Mouse (Mus musculus): Measurements from ENCODE around the gene Ankrd55. TPM values are rescaled to one million over a fixed set of nuclear protein-coding genes. Genes with fewer than 3 reads are reported as not detected.

Ankrd55 gene
- polyA plus RNA-seq, 1 experiment, result not detected

- peaks cover 2% of the 10 kb centered on the region; the same call in 1 of the 2 replicates for H3K27me3 ChIP-seq (ENCODE audit: control insufficient read depth)
- no peaks in the 10 kb centered on the region for H3K9me3 ChIP-seq (ENCODE audit: control insufficient read depth, low read length)
- TF ChIP-seq TAL1 (IDR thresholded peaks at IDR 0.05; ENCODE audit: low read length) (no peak), GATA1 (IDR thresholded peaks at IDR 0.05; ENCODE audit: low read length) (no peak)
- no peaks in the 10 kb centered on the region for H3K36me3 ChIP-seq (ENCODE audit: control insufficient read depth)
- H3K4me3 ChIP-seq (replicated peaks), result no peak overlapping the region
- peaks cover 2% of the 10 kb centered on the region for H3K4me1 ChIP-seq (ENCODE audit: control insufficient read depth)
Observed at GRCm38 (mm10) chr13:112258478-112258877, 29.8 kb upstream of the Ankrd55 start.

GRCm38 (mm10) chr13:112259398-112259797 is 28.9 kb upstream of the Ankrd55 start:
- Histone ChIP-seq H3K9me3 (ENCODE audit: control insufficient read depth, low read length) (no peaks in the 10 kb centered on the region), H3K4me1 (ENCODE audit: control insufficient read depth) (peaks cover 2% of the 10 kb centered on the region), H3K4me3 (replicated peaks) (no peak overlapping the region), H3K36me3 (ENCODE audit: control insufficient read depth) (no peaks in the 10 kb centered on the region), H3K27me3 (ENCODE audit: control insufficient read depth) (peaks cover 2% of the 10 kb centered on the region; the same call in 1 of the 2 replicates)
- TF ChIP-seq TAL1 (IDR thresholded peaks at IDR 0.05; ENCODE audit: low read length) (no peak), GATA1 (IDR thresholded peaks at IDR 0.05; ENCODE audit: low read length) (no peak)

- Histone ChIP-seq H3K4me3 (replicated peaks) (no peak overlapping the region), H3K27me3 (ENCODE audit: control insufficient read depth) (peaks cover 2% of the 10 kb centered on the region; the same call in 1 of the 2 replicates), H3K36me3 (ENCODE audit: control insufficient read depth) (no peaks in the 10 kb centered on the region), H3K4me1 (ENCODE audit: control insufficient read depth) (no peaks in the 10 kb centered on the region), H3K9me3 (ENCODE audit: control insufficient read depth, low read length) (no peaks in the 10 kb centered on the region)
- TF ChIP-seq GATA1 (IDR thresholded peaks at IDR 0.05; ENCODE audit: low read length), result no peak
- TF ChIP-seq TAL1 (IDR thresholded peaks at IDR 0.05; ENCODE audit: low read length), result no peak
Observed at GRCm38 (mm10) chr13:112264666-112265065, 23.6 kb upstream of the Ankrd55 start.

- Histone ChIP-seq H3K4me1 (ENCODE audit: control insufficient read depth) (no peaks in the 10 kb centered on the region), H3K27me3 (ENCODE audit: control insufficient read depth) (peaks cover 3% of the 10 kb centered on the region), H3K9me3 (ENCODE audit: control insufficient read depth, low read length) (no peaks in the 10 kb centered on the region), H3K36me3 (ENCODE audit: control insufficient read depth) (no peaks in the 10 kb centered on the region), H3K4me3 (replicated peaks) (no peak overlapping the region)
- no peak for TF ChIP-seq TAL1 (IDR thresholded peaks at IDR 0.05; ENCODE audit: low read length)
- no peak for TF ChIP-seq GATA1 (IDR thresholded peaks at IDR 0.05; ENCODE audit: low read length)
Observed at GRCm38 (mm10) chr13:112271901-112272537, 16.2 kb upstream of the Ankrd55 start.

- Histone ChIP-seq H3K4me3 (replicated peaks) (no peak overlapping the region), H3K4me1 (ENCODE audit: control insufficient read depth) (no peaks in the 10 kb centered on the region), H3K36me3 (ENCODE audit: control insufficient read depth) (no peaks in the 10 kb centered on the region), H3K27me3 (ENCODE audit: control insufficient read depth) (peaks cover 3% of the 10 kb centered on the region), H3K9me3 (ENCODE audit: control insufficient read depth, low read length) (no peaks in the 10 kb centered on the region)
- TF ChIP-seq GATA1 (IDR thresholded peaks at IDR 0.05; ENCODE audit: low read length) (no peak), TAL1 (IDR thresholded peaks at IDR 0.05; ENCODE audit: low read length) (no peak)
Observed at GRCm38 (mm10) chr13:112274636-112275035, 13.6 kb upstream of the Ankrd55 start.

GRCm38 (mm10) chr13:112275951-112276350 is 12.3 kb upstream of the Ankrd55 start:
- H3K36me3 ChIP-seq (ENCODE audit: control insufficient read depth), result no peaks in the 10 kb centered on the region
- TF ChIP-seq TAL1 (IDR thresholded peaks at IDR 0.05; ENCODE audit: low read length) (no peak), GATA1 (IDR thresholded peaks at IDR 0.05; ENCODE audit: low read length) (no peak)
- H3K4me1 ChIP-seq (ENCODE audit: control insufficient read depth), result no peaks in the 10 kb centered on the region
- H3K9me3 ChIP-seq (ENCODE audit: control insufficient read depth, low read length), result no peaks in the 10 kb centered on the region
- H3K27me3 ChIP-seq (ENCODE audit: control insufficient read depth), result no peaks in the 10 kb centered on the region
- no peak overlapping the region for H3K4me3 ChIP-seq (replicated peaks)

GRCm38 (mm10) chr13:112277544-112277943 is 10.7 kb upstream of the Ankrd55 start:
- H3K27me3 ChIP-seq (ENCODE audit: control insufficient read depth), result no peaks in the 10 kb centered on the region
- H3K36me3 ChIP-seq (ENCODE audit: control insufficient read depth), result no peaks in the 10 kb centered on the region
- TF ChIP-seq TAL1 (IDR thresholded peaks at IDR 0.05; ENCODE audit: low read length), result no peak
- no peak overlapping the region for H3K4me3 ChIP-seq (replicated peaks)
- no peaks in the 10 kb centered on the region for H3K9me3 ChIP-seq (ENCODE audit: control insufficient read depth, low read length)
- no peaks in the 10 kb centered on the region for H3K4me1 ChIP-seq (ENCODE audit: control insufficient read depth)

- Histone ChIP-seq H3K9me3 (ENCODE audit: control insufficient read depth, low read length) (no peaks in the 10 kb centered on the region), H3K4me3 (replicated peaks) (no peak overlapping the region), H3K36me3 (ENCODE audit: control insufficient read depth) (no peaks in the 10 kb centered on the region), H3K4me1 (ENCODE audit: control insufficient read depth) (no peaks in the 10 kb centered on the region), H3K27me3 (ENCODE audit: control insufficient read depth) (no peaks in the 10 kb centered on the region)
- TF ChIP-seq TAL1 (IDR thresholded peaks at IDR 0.05; ENCODE audit: low read length) (no peak), GATA1 (IDR thresholded peaks at IDR 0.05; ENCODE audit: low read length) (no peak)
Observed at GRCm38 (mm10) chr13:112278251-112278650, 10.0 kb upstream of the Ankrd55 start.

- TF ChIP-seq TAL1 (IDR thresholded peaks at IDR 0.05; ENCODE audit: low read length) (no peak), GATA1 (IDR thresholded peaks at IDR 0.05; ENCODE audit: low read length) (no peak)
- H3K4me3 ChIP-seq (replicated peaks), result no peak overlapping the region
- H3K36me3 ChIP-seq (ENCODE audit: control insufficient read depth), result no peaks in the 10 kb centered on the region
- peaks cover 9% of the 10 kb centered on the region for H3K4me1 ChIP-seq (ENCODE audit: control insufficient read depth)
- H3K9me3 ChIP-seq (ENCODE audit: control insufficient read depth, low read length), result peaks cover 7% of the 10 kb centered on the region
- peaks cover 13% of the 10 kb centered on the region for H3K27me3 ChIP-seq (ENCODE audit: control insufficient read depth)
Observed at GRCm38 (mm10) chr13:112287135-112287534, 1.1 kb upstream of the Ankrd55 start.

Measured in erythroblast, embryonic 14.5 days (primary cell).